Mouse (Mus musculus) forebrain, postnatal 0 days (tissue): ENCODE data around the gene Atxn7l3. TPM values are rescaled to one million over a fixed set of nuclear protein-coding genes. Genes with fewer than 3 reads are reported as not detected.

Experiments
- ATAC-seq: fragments of 200-750 bp; cut with Nextera tagmentation; 2 replicates; pipeline ENCODE4 v1.8.0; 2017; ENCODE audit warnings: mild to moderate bottlenecking, moderate library complexity
- DNase-seq: peaks from one replicate; pipeline ENCODE4 v3.0.0-alpha.2; 2015
- H3K27ac ChIP-seq: fragments of 300-500 bp; sonication (generic); 2 replicates; pipeline ENCODE4 v1.5.1; 2014; ENCODE audit warnings: low read depth, mild to moderate bottlenecking, antibody characterized with exemption, low read length, moderate library complexity, mixed read lengths
- H3K27me3 ChIP-seq: fragments of 300-500 bp; sonication (generic); 2 replicates; pipeline ENCODE4 v1.6.1; 2014; ENCODE audit warnings: mild to moderate bottlenecking, low read length, mixed read lengths; ENCODE audit not compliant: insufficient read depth
- H3K36me3 ChIP-seq: fragments of 300-500 bp; sonication (generic); 2 replicates; pipeline ENCODE4 v1.6.1; 2014; ENCODE audit warnings: mild to moderate bottlenecking, moderate library complexity; ENCODE audit not compliant: insufficient read depth
- H3K4me1 ChIP-seq: fragments of 300-500 bp; sonication (generic); 2 replicates; pipeline ENCODE4 v1.6.1; 2014; ENCODE audit warnings: antibody characterized with exemption; ENCODE audit not compliant: insufficient read depth
- H3K4me2 ChIP-seq: fragments of 300-500 bp; sonication (generic); 2 replicates; pipeline ENCODE4 v1.6.1; 2014; ENCODE audit warnings: low read depth, mild to moderate bottlenecking, moderate library complexity
- H3K4me3 ChIP-seq: fragments of 300-500 bp; sonication (generic); 2 replicates; pipeline ENCODE4 v1.5.1; 2014; ENCODE audit warnings: low read depth, low read length, mixed read lengths
- H3K9ac ChIP-seq: fragments of 300-500 bp; sonication (generic); 2 replicates; pipeline ENCODE4 v1.6.1; 2014; ENCODE audit warnings: mild to moderate bottlenecking
- H3K9me3 ChIP-seq: fragments of 300-500 bp; sonication (generic); 2 replicates; pipeline ENCODE4 v1.6.1; 2016; ENCODE audit warnings: low read length
- CTCF ChIP-seq: sonication (generic); IDR thresholded peaks from 2 replicates; pipeline ENCODE4 v1.5.1; 2016; ENCODE audit warnings: antibody characterized with exemption, control low read depth, low read depth
- whole genome bisulfite sequencing: fragments of 180-500 bp; shearing (Covaris S2); extraction: QIAGEN DNeasy Blood & Tissue Kit; methylation state at CpG from one replicate; pipeline ENCODE4 v1.1.7; 2014; 5-methylcytosine and 5-hydroxymethylcytosine counted together
- polyA plus RNA-seq: library from polyadenylated mRNA; unstranded; fragments of >200 nt; fragmentation: Nextera tagmentation; extraction: Ambion mirVana; gene quantifications from 2 replicates; pipeline ENCODE4 v1.2.1, GENCODE M21; 2015
- total RNA-seq: library from RNA; depleted of rRNA; stranded (reverse); fragments of >200 nt; gene quantifications from 2 replicates; pipeline ENCODE4 v1.2.3, GENCODE M21; 2014; rRNA removed

Gene Atxn7l3
- total RNA-seq = 162 and 167 TPM in 2 replicates
- polyA plus RNA-seq = 24.3 and 26.2 TPM in 2 replicates

DNA sequence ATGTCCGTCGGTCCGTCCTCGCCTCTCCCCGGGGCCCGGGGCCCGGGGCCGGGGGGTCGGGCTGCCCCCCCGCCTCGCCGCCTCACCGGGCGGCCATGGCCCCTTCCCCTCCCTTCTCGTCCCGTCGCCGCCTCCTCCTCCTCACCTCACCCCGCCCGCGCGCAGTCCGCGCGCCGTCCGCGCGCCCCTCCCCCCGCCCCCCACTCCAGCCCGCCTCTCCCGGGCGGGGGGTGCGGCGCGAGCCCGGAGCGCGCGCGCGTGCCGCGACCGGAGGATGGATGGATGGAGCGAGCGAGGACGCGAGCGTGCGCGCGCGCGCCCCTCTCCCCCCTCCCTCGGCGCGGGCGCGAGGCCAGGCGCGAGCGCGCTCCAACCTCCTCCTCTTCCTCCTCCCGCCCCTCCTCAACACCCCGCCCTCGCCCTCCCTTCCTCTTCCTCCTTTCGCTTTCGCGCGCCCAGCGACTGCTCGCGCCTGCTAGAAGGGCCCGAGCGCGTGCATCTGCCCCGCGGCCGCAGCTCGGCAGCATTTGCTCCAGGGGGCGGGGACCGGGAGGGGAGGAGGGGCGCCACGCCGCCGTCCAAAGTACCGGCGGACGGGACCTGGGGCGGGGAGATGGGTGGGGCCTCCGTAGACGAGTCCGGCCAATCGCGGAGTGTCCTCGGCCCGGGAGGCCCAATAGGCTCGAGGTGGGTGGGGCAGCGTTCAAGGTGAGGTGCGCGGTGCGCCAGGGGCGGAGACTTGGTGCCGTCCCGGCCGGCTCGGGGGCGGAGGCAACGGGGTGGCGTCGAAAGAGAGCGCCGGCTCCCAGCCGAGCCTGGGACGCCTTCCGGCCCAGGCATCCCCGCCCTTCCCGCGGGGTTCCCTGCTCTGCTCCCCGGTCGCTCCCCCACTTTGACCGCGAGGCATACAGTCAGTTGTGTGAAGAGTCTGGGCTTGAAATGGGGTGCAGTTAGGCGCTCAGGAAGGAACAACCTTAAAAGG is at the start of gene Atxn7l3:
Gene Atxn7l3 (minus strand): TSS at position 141 of the 982 bp plus-strand sequence.
- peak; percentile 95 for ATAC-seq
- 4% methylated on average over 75 of the region's 125 CpGs for WGBS

DNA sequence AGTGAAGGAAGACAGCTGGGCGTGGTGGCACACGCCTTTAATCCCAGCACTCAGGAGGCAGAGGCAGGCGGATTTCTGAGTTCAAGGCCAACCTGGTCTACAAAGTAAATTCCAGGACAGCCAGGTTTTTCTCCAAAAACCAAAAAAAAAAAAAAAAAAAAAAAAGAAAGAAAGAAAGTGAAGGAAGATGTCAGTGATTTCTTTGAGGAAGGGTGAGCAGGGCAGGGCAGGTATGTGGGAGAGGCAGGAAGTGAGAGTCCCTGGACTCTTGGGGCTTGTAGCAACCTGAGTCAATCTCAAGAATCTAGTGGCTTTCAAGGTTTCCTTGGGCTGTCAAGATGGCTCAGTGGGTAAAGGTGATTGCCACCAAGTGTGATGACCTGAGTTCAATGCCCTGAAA is 48.0 kb upstream of the Atxn7l3 start:
- Histone ChIP-seq H3K9ac (no peak overlapping the region), H3K27ac (no peak overlapping the region), H3K4me1 (no peaks in the 10 kb centered on the region), H3K4me3 (no peak overlapping the region), H3K9me3 (no peaks in the 10 kb centered on the region), H3K27me3 (no peaks in the 10 kb centered on the region), H3K36me3 (no peaks in the 10 kb centered on the region), H3K4me2 (no peak overlapping the region)
- WGBS = 87% methylated on average over 3 of the region's 3 CpGs
- TF ChIP-seq CTCF = no peak
- ATAC-seq (no peak), DNase-seq (no peak)

More for the DNA sequence above, at the start of gene Atxn7l3:
- peaks cover 8% of the 10 kb centered on the region for H3K4me1 ChIP-seq
- peak; percentile 6; the same call in 1 of the 2 replicates for TF ChIP-seq CTCF
- peak within 1 kb of the TSS; percentile 84 for H3K9ac ChIP-seq
- H3K27me3 ChIP-seq = no peaks in the 10 kb centered on the region
- H3K36me3 ChIP-seq = peaks cover 23% of the 10 kb centered on the region
- H3K4me2 ChIP-seq = peak within 1 kb of the TSS; percentile 86
- peak; percentile 98 for DNase-seq
- peak within 1 kb of the TSS; percentile 97 for H3K27ac ChIP-seq
- peak within 1 kb of the TSS; percentile 90 for H3K4me3 ChIP-seq
- H3K9me3 ChIP-seq = no peaks in the 10 kb centered on the region

DNA sequence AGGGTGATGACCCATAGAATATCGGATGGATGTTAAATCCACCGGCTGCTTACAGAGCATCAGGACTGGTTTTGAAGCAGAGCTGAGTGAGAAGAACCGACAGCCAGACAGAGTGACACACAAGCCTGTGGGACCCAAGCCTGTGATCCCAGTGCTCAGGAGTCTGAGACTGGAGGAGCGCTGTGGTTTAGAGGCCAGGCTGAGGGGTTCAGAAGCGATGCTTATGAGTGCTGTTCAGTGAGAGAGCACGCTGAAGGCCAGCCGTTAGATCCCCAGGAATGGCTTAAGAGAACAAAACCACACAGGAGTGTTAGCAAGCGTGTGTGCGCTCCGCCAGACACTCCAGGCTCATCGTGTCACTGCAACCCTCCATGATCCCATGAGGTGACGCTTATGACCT is 46.3 kb upstream of the Atxn7l3 start:
- H3K9me3 ChIP-seq = no peaks in the 10 kb centered on the region
- WGBS = 55% methylated on average over 12 of the region's 12 CpGs
- no peak overlapping the region for H3K4me2 ChIP-seq
- no peaks in the 10 kb centered on the region for H3K27me3 ChIP-seq
- no peak overlapping the region for H3K4me3 ChIP-seq
- ATAC-seq (no peak), DNase-seq (no peak)
- H3K36me3 ChIP-seq = no peaks in the 10 kb centered on the region
- no peak for TF ChIP-seq CTCF
- H3K9ac ChIP-seq = no peak overlapping the region
- no peak overlapping the region for H3K27ac ChIP-seq
- H3K4me1 ChIP-seq = no peaks in the 10 kb centered on the region

DNA sequence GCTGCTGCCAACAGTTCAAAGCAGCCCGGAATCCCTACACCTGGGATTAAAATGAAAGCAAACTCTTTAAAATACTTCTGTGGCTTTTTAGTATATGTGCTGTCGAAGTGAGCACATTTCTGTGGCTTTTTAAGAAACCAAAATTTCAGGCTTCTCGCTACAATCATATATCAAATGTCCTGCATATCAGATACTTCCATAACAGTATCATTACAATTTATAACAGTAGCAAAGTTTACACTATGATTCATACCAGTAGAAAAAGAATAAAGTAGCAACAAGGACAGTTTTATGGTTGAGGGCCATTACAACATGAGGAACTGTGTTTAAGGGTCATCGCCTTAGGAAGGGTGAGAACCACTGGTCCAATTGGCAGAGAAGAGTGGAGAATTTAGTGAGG is 44.7 kb upstream of the Atxn7l3 start:
- TF ChIP-seq CTCF = no peak
- Histone ChIP-seq H3K9me3 (no peaks in the 10 kb centered on the region), H3K4me3 (no peak overlapping the region), H3K9ac (no peak overlapping the region), H3K36me3 (no peaks in the 10 kb centered on the region), H3K27ac (no peak overlapping the region), H3K4me1 (no peaks in the 10 kb centered on the region), H3K4me2 (no peak overlapping the region), H3K27me3 (no peaks in the 10 kb centered on the region)
- ATAC-seq (no peak), DNase-seq (no peak)
- 90% methylated on average over 4 of the region's 4 CpGs for WGBS

DNA sequence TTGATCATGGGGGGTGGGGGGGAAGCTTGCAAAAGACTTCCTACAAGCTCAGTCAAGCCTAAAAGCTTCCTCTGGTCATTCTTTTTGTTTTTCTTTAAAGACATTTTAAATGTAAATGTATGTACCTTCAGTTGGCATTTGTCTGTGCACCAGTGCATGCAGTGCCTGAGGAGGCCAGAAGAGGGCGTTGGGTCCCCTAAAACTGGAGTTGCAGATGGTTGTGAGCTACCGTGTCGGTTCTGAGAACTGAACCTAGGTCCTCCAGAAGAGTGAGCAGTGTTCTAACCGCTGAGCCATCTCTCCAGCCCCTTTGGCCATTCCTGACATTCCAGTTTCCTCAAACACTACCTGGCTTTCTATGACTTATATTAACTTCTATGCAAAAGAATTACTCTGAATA is 43.2 kb upstream of the Atxn7l3 start:
- 0 out of 2 replicates have a peak, but pooled peaks cover 3% of the 10 kb centered on the region for H3K4me1 ChIP-seq
- no peak overlapping the region for H3K27ac ChIP-seq
- H3K27me3 ChIP-seq = no peaks in the 10 kb centered on the region
- H3K9ac ChIP-seq = no peak overlapping the region
- ATAC-seq (no peak), DNase-seq (no peak)
- no peaks in the 10 kb centered on the region for H3K9me3 ChIP-seq
- H3K4me3 ChIP-seq = no peak overlapping the region
- 58% methylated on average over 4 of the region's 4 CpGs for WGBS
- no peak overlapping the region for H3K4me2 ChIP-seq
- 0 out of 2 replicates have a peak, but pooled peaks have one; percentile 18 for TF ChIP-seq CTCF
- no peaks in the 10 kb centered on the region for H3K36me3 ChIP-seq

DNA sequence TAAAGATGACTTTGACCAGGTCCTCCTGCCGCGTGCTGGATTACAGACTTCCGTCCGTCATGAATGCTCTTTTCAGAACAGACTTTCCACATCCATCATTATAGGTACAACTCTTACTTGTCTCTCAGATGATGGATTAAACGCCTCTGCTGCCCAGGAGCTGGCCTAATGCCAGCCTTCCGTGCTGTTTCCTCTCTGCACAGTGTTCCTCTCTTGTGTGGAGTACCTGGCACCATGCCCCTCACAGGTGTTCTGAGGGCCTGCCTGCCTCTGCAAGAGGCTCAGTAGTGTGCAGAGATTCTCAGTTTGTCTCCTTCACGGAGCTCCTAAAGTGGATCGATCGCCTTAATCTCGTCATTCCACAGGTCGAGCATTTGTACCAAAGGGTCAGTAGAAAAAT is 42.8 kb upstream of the Atxn7l3 start:
- Histone ChIP-seq H3K9me3 (no peaks in the 10 kb centered on the region), H3K4me3 (no peak overlapping the region), H3K9ac (no peak overlapping the region), H3K27me3 (no peaks in the 10 kb centered on the region), H3K27ac (no peak overlapping the region), H3K4me2 (no peak overlapping the region), H3K36me3 (no peaks in the 10 kb centered on the region), H3K4me1 (0 out of 2 replicates have a peak, but pooled peaks cover 3% of the 10 kb centered on the region)
- no peak for TF ChIP-seq CTCF
- no peak for DNase-seq
- 59% methylated on average over 11 of the region's 11 CpGs for WGBS
- no peak for ATAC-seq

DNA sequence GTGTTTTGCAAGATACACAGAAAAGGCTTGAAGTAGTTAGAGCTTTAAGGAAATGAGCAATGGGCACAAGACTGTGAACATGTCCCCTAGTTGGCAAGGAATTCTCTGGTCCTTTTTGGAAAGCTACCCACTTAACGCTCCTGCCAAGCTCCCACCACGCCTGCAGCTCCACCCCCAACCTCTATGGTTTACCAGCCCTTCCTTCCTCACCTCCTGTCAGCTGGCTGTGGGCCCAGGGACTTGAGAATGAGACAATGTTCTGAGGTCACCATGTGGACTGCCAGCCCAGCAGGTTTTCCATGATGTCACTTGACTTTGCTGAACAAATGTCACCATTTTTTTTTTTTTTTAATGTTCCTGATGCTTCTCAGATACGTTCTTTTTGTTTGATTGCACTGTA is 42.1 kb upstream of the Atxn7l3 start:
- DNase-seq (peak; percentile 53), ATAC-seq (no peak)
- Histone ChIP-seq H3K9me3 (no peaks in the 10 kb centered on the region), H3K36me3 (no peaks in the 10 kb centered on the region), H3K4me1 (0 out of 2 replicates have a peak, but pooled peaks cover 3% of the 10 kb centered on the region), H3K27me3 (no peaks in the 10 kb centered on the region), H3K4me2 (no peak overlapping the region), H3K27ac (no peak overlapping the region), H3K4me3 (no peak overlapping the region), H3K9ac (no peak overlapping the region)
- WGBS = 27% methylated on average over 3 of the region's 3 CpGs
- no peak for TF ChIP-seq CTCF
